Mouse (Mus musculus) embryo, embryonic 10 days (tissue): ENCODE measurements around the gene Card10.

Source experiments
- DNase-seq: peaks from one replicate; pipeline ENCODE4 v3.0.0-alpha.2; 2015; ENCODE audit warnings: low spot score

Card10 gene

GRCm38 (mm10) chr15:78801971-78802741, 686 bp downstream of the Card10 start:
- peak; percentile 39 for DNase-seq

- DNase-seq, result no peak
Observed at GRCm38 (mm10) chr15:78801571-78801970, 1.3 kb downstream of the Card10 start.

GRCm38 (mm10) chr15:78799029-78799428, 3.8 kb downstream of the Card10 start:
- DNase-seq, result no peak

GRCm38 (mm10) chr15:78797060-78797329, 5.8 kb downstream of the Card10 start:
- no peak for DNase-seq

- peak; percentile 68 for DNase-seq
Observed at GRCm38 (mm10) chr15:78796196-78797059, 6.4 kb downstream of the Card10 start.

- no peak for DNase-seq
Observed at GRCm38 (mm10) chr15:78790990-78791389, 11.9 kb downstream of the Card10 start.

- DNase-seq, result no peak
Observed at GRCm38 (mm10) chr15:78790451-78790850, 12.4 kb downstream of the Card10 start.

- no peak for DNase-seq
Observed at GRCm38 (mm10) chr15:78789721-78790323, 13.0 kb downstream of the Card10 start.

- DNase-seq, result no peak
Observed at GRCm38 (mm10) chr15:78788042-78788441, 14.8 kb downstream of the Card10 start.

- no peak for DNase-seq
Observed at GRCm38 (mm10) chr15:78787287-78787856, 15.5 kb downstream of the Card10 start.

- DNase-seq, result no peak
Observed at GRCm38 (mm10) chr15:78786411-78786818, 16.4 kb downstream of the Card10 start.

- peak; percentile 50 for DNase-seq
Observed at GRCm38 (mm10) chr15:78785961-78786360, 16.9 kb downstream of the Card10 start.

- DNase-seq, result no peak
Observed at GRCm38 (mm10) chr15:78785258-78785657, 17.6 kb downstream of the Card10 start.

- DNase-seq, result no peak
Observed at GRCm38 (mm10) chr15:78784520-78784919, 18.3 kb downstream of the Card10 start.

- DNase-seq, result no peak
Observed at GRCm38 (mm10) chr15:78782348-78783103, 20.3 kb downstream of the Card10 start.

GRCm38 (mm10) chr15:78780908-78781307, 21.9 kb downstream of the Card10 start:
- no peak for DNase-seq

- no peak for DNase-seq
Observed at GRCm38 (mm10) chr15:78780359-78780758, 22.5 kb downstream of the Card10 start.

- no peak for DNase-seq
Observed at GRCm38 (mm10) chr15:78779690-78780089, 23.2 kb downstream of the Card10 start.

GRCm38 (mm10) chr15:78779253-78779652, 23.6 kb downstream of the Card10 start:
- no peak for DNase-seq

- peak; percentile 96 for DNase-seq
Observed at GRCm38 (mm10) chr15:78778077-78778870, 24.6 kb downstream of the Card10 start.

- peak; percentile 80 for DNase-seq
Observed at GRCm38 (mm10) chr15:78773290-78773729, 29.5 kb downstream of the Card10 start, which contains the start of gene Mfng. Gene Mfng (minus strand): TSS chr15:78773475.
